Mouse (Mus musculus): ENCODE results near the gene Optn.
"Not testable (repeated sequence)": the region's sequence is repeated elsewhere in the genome, so short reads cannot be mapped to it uniquely, and the experiment has no call there.

Optn gene

DNA sequence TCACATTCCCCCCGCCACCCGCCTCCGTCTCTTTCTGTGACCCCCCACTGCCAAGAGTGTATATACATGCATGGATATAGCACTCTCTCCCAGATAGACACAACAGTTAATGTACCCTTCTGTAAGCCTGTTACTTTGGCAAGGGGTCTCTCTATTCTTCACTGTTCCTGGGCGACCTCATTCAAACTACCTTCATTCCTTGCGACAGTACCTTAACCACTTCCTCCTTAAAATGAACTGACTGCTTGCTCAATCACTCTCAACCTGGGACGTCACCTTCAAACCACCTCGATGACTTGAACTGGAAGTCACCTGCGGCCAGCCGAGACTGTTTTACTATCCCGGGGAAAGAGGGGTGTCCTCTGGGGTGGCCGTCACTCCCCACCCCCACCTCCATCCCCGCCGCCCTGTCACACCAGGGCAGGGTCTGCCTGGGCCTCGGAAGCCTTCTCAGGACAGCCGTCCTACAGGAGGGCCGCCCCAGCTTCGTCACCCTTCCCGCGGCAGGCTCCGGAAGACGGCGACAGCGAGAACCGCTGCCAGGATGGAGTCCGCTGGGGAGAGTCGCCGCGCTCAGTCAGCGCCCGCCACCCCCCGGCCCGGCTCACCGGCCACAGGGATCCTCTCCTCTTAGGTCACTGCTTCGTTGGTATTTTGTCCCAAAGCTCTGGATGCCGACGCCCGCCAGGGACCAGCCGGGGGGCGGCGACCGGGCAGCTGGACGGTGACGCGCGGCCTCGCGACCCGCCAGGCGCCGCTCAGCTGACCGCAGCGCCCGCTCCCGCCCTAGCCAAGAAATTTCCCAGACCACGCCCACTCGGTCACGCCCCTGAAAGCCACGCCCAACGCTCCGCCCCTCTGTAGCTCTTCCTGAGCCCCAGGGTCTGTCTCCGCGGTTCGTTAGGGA, at the start of gene Optn:
Gene Optn (minus strand): TSS at position 753 of the 907 bp plus-strand sequence.
- DNase-seq (ENCODE audit: low spot score in 2 of 2), result peak; percentile 83 to 96

GRCm38 (mm10) chr2:5112785-5113291, 49.0 kb upstream of the Optn start:
- DNase-seq (ENCODE audit: low spot score in 2 of 2), result no peak

DNA sequence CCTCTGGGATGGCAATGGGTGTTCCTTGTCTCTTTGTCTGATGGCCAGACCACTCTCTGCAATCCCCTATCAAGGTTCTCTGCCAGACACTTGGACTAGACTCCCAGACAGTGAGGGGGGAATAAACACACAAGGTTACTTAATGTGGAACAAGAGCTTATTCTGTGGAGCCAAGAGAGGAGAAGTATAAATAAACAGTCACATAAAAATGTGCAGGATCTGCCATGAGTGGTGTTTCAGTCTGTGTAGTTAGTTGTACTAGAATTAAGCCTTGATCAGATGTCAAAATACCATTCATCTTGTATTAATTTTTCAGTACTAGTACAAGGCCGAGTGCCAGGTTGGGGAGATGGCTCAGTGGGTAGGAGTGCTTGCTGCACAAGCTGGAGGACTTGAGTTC, 39.0 kb upstream of the Optn start:
- no peak for DNase-seq (ENCODE audit: low spot score in 2 of 2)

GRCm38 (mm10) chr2:5101743-5102245, 37.9 kb upstream of the Optn start:
- DNase-seq (ENCODE audit: low spot score in 2 of 2), result no peak

GRCm38 (mm10) chr2:5099176-5099575, 35.3 kb upstream of the Optn start:
- no peak for DNase-seq (ENCODE audit: low spot score in 2 of 2)

DNA sequence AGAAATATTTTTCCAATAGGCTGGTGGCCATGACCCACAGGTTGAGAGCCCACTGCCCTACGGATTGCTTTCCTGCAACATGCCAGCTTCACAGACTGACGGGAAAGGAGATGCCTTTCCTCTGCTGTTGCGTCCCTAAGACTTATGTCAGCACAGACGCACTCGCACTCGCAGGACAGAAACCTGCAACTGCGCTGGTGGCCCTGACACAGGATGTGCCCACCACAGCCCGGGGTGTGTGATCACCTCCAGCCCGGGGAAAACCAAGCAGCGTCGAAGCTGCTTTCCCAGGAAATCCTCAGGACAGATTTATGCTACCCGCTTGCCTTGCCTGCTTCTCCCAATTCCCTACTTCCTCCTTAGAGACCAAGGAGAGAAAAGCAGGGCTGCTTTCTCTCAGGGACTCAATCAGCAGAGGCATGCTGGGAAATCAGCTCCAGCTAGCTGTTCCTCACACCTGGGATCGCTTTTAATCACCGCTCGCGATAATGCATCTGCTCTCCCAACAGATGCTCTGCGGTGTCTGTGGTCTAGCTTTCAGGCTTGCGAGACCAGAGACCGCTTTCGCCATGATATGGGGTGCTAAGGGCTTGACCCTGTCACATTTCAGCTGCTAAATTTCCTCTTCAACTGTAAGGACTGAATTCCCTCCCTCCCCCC, 34.1 kb upstream of the Optn start:
- DNase-seq (ENCODE audit: low spot score in 2 of 2), result no peak

DNA sequence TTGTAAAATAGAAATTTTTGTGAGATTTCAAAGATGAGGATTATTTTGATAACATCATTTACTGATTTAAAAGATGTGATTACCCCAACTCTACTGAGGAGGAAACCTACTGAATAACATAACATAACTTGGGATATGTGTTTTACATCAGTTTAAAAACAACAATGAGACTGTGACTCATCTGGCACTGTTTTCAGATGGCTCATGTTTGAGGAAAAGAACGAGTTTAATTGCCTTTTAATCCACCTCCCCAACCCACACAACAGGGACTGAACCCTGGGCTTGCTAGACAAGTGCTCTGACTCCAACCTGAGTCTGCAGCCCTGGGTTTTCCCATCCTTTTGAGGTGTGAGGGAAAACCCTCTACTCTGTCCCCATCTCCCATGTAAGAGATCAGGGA, 31.5 kb upstream of the Optn start:
- no peak for DNase-seq (ENCODE audit: low spot score in 2 of 2)

DNA sequence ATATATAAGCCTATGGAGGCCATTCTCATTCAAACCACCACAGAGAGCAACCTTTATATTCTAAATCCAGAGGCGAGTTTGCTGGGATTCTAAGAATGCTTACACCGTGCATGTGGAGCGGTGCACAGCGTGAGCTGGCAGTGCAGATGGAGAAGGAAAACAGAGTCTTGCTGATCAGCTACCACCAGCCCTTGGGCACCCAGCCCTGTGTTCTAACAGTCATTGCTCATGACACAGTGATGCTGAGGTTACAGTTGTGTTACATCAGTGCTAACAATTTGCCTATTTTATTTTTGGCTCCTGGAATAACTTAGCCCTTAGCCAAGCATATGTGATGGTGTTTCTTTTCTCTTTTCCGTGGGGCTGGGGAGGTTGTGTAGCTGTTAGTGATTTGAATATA, 31.0 kb upstream of the Optn start:
- DNase-seq (ENCODE audit: low spot score in 2 of 2), result no peak

DNA sequence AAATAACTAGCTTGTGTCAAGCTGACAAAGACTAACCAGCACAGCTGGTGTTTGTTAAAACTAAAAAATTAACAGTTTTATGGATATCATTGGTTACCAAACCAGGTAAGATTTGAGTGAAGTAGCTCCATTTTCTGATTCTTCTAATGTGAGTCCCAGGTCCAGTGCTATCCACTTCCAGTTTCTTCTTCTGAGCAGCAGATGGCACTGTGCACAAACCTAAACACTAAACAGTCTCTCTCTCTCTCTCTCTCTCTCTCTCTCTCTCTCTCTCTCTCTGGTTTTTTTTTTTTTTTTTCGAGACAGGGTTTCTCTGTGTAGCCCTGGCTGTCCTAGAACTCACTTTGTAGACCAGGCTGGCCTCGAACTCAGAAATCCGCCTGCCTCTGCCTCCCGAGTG, 26.5 kb upstream of the Optn start:
- not testable (repeated sequence) for DNase-seq (ENCODE audit: low spot score in 2 of 2)

DNA sequence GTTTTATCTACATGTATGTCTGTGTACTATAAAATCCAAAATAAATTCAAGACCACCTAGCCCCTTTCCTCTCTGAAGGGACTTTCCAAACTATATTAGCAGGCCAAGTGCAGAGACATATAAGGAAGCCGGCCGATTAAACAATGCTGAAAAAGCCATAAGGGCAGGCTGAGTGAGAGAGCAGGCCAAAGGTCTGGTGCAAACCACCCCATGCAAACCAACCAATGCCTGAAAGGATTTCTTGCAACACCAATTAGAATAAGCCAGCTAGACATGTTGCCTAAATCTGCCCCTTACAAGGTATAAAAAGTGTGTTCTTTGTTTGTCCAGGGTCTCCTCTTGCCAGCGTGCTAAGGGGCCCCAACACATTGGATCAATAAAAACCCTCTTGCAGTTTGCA, 23.8 kb upstream of the Optn start:
- no peak for DNase-seq (ENCODE audit: low spot score in 2 of 2)

GRCm38 (mm10) chr2:5083739-5084138, 19.9 kb upstream of the Optn start:
- no peak for DNase-seq (ENCODE audit: low spot score in 2 of 2)

GRCm38 (mm10) chr2:5080053-5080787, 16.4 kb upstream of the Optn start:
- DNase-seq (ENCODE audit: low spot score in 2 of 2), result peak in 1 of 2 experiments; percentile 26

DNA sequence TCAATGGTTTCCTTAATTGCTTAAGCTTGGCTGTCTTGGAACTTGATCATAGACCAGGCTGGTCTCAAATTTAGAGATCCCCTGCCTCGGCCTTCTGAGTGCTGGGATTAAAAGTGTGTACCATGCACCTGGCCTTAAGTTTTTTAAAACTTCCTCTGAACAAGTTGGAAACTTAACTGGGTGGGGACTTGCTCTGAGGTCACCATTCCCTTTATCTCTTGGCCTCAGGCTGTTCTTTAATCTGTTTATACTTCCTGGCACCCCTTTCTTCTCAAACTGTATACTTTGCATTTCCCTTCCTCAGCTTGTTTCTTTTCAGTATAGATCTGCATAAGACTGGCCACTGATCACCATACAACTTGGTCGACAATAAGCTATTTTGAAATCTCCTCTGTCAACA, 14.1 kb upstream of the Optn start:
- DNase-seq (ENCODE audit: low spot score in 2 of 2), result no peak

- no peak for DNase-seq (ENCODE audit: low spot score in 2 of 2)
Measured at GRCm38 (mm10) chr2:5077490-5077889, 13.6 kb upstream of the Optn start.

DNA sequence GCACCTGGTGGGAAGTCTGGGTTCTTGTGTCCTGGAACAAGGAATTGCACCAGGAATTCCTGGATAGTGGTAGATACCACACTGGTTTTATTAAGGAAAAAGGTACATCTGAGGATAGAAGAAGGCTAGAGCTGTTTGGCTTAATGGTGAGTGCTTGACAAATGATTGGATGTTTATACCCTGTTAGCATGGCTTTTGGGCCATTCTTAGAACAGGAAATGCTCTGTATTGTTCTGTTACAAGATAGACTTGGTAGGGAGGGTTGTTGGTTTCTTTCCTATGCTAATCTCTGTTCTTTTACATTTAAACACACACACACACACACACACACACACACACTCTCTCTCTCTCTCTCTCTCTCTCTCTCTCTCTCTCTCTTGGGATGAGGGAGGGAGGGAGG, 12.0 kb upstream of the Optn start:
- no peak for DNase-seq (ENCODE audit: low spot score in 2 of 2)

GRCm38 (mm10) chr2:5075432-5075831, 11.6 kb upstream of the Optn start:
- no peak for DNase-seq (ENCODE audit: low spot score in 2 of 2)

DNA sequence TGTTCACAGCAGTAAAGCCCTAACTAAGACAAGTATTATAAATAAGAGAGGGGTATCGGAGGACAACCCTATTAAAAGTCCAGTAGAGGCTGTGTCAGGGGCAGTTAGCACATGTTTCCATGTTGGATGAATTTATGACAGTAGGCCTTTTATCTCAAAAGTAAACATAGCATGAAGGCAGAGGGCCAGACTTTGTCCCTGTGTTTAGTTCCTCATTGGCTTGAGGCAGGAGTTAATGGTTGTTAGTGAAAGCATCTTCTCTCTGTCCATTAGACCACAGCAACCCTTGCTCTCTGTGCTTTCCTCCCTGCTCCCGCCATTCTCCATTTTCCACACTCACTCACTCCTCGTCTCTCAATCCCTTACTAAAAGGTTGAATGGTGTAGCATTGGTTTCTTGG, 9.9 kb upstream of the Optn start:
- DNase-seq (ENCODE audit: low spot score in 2 of 2), result no peak

DNA sequence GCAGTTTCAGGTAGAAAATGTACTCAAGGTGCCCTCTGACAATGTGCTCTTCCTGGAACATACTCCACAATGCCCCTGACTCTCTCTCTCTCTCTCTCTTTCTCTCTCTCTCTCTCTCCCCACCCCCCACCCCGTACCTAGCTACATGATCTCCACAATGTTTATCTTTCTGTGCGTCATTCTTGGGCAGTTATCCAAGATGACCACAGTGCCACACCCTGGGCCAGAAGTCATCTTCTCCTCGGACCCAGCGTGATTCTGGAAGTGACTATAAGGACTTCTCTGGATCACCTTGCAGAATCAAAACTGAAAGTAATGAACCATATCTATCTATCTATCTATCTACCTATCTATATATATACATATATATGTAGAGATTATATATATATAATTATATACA, 4.1 kb upstream of the Optn start:
- DNase-seq (ENCODE audit: low spot score in 2 of 2), result peak in 1 of 2 experiments; percentile 10

DNA sequence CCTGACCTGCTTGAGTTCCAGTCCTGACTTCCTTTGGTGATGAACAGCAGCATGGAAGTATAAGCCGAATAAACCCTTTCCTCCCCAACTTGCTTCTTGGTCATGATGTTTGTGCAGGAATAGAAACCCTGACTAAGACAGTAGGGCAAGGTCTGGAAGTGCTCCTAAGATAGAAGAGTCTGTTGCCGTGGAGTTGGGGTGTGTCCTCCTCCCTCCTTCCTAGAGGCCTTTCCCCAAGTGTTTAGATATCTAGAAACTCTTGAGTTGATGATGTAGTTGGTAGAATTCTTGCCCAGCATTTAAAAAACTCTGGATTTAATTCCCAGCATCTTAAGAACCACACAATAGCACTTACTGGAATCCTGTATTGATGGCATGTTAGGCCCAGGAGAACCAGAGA, 3.4 kb upstream of the Optn start:
- DNase-seq (ENCODE audit: low spot score in 2 of 2), result not testable (repeated sequence)

- no peak for DNase-seq (ENCODE audit: low spot score in 2 of 2)
Measured at GRCm38 (mm10) chr2:5064247-5064646, 396 bp upstream of the Optn start.

DNA sequence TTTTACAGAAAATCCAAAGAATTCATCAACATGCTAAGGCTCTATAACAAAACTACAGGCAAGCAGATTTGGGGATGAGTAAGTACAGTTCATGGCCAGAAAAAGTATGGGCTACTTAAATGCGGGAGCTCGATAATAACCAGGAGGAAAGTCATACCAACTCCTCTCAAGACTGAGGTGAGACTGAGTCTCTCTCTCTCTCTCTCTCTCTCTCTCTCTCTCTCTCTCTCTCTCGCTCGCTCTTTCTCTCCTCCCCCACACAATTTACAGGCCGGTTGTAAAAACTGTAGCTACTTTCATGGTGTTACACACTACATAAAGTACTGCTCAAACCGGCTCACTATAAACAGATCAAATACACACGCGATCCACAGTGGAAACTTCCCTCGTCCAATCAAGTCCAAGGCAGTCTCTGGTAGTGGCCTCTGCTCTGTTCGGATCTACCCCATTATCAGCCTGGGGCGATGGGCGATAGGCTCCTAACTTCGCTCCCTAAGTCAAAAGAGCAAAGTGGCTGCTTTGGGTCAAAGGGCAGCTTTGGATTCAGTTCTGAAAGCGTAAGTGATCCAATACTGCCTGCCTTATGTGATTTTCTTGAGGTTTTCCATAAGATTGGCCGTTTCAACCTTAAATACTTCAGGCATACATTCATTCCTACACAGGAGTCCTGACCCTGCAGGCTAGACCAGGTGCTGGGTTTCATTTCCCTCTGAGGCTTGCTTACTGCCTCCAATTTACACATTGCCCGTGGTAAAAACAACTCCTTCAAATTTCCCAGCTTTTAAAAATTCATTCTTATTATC, 1.2 kb downstream of the Optn start:
- no peak for DNase-seq (ENCODE audit: low spot score in 2 of 2)
